Mouse (Mus musculus) colon, adult 2 months (tissue): ENCODE results near the gene Cntn6. TPM values are rescaled to one million over a fixed set of nuclear protein-coding genes. Genes with fewer than 3 reads are reported as not detected.

Source experiments
- polyA plus RNA-seq: library from polyadenylated mRNA; depleted of rRNA; stranded (reverse); fragments of >200 nt; gene quantifications from 2 replicates; pipeline ENCODE4 v1.2.3, GENCODE M21; 2012; rRNA removed

The Cntn6 gene
- 0.06 TPM in 1 of 2 replicates, not detected in the other for polyA plus RNA-seq

GRCm38 (mm10) chr6:104492490-104493431, at the start of gene Cntn6:
Gene Cntn6 (plus strand): TSS chr6:104492790.

